Mouse (Mus musculus) lung, postnatal 0 days (tissue): Measurements from ENCODE around the gene Gm20388. TPM values are rescaled to one million over a fixed set of nuclear protein-coding genes. Genes with fewer than 3 reads are reported as not detected.

ENCODE experiments used
- ATAC-seq: fragments of 200-750 bp; cut with Nextera tagmentation; 2 replicates; pipeline ENCODE4 v1.8.0; 2017; ENCODE audit warnings: moderate library complexity
- DNase-seq: peaks from one replicate; pipeline ENCODE4 v3.0.0-alpha.2; 2016; ENCODE audit warnings: low spot score
- H3K27ac ChIP-seq: fragments of 300-500 bp; sonication (generic); 2 replicates; pipeline ENCODE4 v1.5.1; 2014; ENCODE audit warnings: antibody characterized with exemption, mild to moderate bottlenecking, low read length, mixed read lengths
- H3K27me3 ChIP-seq: fragments of 300-500 bp; sonication (generic); replicated peaks from 2 replicates; pipeline ENCODE4 v1.6.1; 2014; ENCODE audit warnings: low read length, mixed read lengths; ENCODE audit not compliant: insufficient read depth
- H3K36me3 ChIP-seq: fragments of 300-500 bp; sonication (generic); 2 replicates; pipeline ENCODE4 v1.6.1; 2014; ENCODE audit warnings: low read length, mixed read lengths; ENCODE audit not compliant: insufficient read depth
- H3K4me1 ChIP-seq: fragments of 300-500 bp; sonication (generic); 2 replicates; pipeline ENCODE4 v1.6.1; 2014; ENCODE audit warnings: antibody characterized with exemption, low read depth, low read length, mixed read lengths; ENCODE audit not compliant: insufficient read depth
- H3K4me2 ChIP-seq: fragments of 300-500 bp; sonication (generic); replicated peaks from 2 replicates; pipeline ENCODE4 v1.6.1; 2014; ENCODE audit warnings: low read depth, mild to moderate bottlenecking, low read length, moderate library complexity, mixed read lengths
- H3K4me3 ChIP-seq: fragments of 300-500 bp; sonication (generic); 2 replicates; pipeline ENCODE4 v1.5.1; 2014; ENCODE audit warnings: low read depth, low read length
- H3K9ac ChIP-seq: fragments of 300-500 bp; sonication (generic); replicated peaks from 2 replicates; pipeline ENCODE4 v1.6.1; 2014; ENCODE audit warnings: low read depth, mild to moderate bottlenecking
- H3K9me3 ChIP-seq: fragments of 300-500 bp; sonication (generic); 2 replicates; pipeline ENCODE4 v1.6.1; 2016; ENCODE audit warnings: low read length, mixed read lengths
- CTCF ChIP-seq: IDR thresholded peaks from 2 replicates; pipeline ENCODE4 v1.5.1; 2016; ENCODE audit warnings: antibody characterized with exemption, mild to moderate bottlenecking
- EP300 ChIP-seq: IDR thresholded peaks from 2 replicates; pipeline ENCODE4 v1.6.1; 2016; ENCODE audit warnings: antibody characterized with exemption, mild to moderate bottlenecking, control low read depth
- WGBS: fragments of 180-500 bp; shearing (Covaris S2); extraction: QIAGEN DNeasy Blood & Tissue Kit; methylation state at CpG from one replicate; pipeline ENCODE4 v1.1.7; 2014; 5-methylcytosine and 5-hydroxymethylcytosine counted together
- polyA plus RNA-seq: library from polyadenylated mRNA; unstranded; fragments of >200 nt; fragmentation: Nextera tagmentation; extraction: Ambion mirVana; gene quantifications from 2 replicates; pipeline ENCODE4 v1.2.1, GENCODE M21; 2015

Gene Gm20388
- polyA plus RNA-seq, 1 experiment from 2014 or later, result not detected

DNA sequence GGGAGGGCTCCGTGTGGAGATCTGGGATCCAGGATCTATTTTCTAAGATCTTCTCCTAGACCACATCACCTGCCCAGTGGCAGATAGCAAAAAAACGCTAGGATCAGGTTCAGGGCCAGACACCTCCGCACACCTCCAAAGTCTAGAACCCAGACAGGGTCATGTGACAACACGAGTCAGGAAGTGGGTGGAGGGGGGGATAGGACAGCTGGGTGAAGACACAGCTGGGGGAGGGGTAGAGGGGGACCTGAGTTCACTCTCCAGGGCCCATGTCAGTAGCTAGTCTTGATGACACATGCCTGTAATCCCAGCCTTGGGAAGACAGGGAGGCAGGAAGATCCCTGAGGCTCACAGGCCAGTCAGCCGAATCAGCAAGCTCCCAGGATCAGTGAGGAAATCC lies 1114.8 kb downstream of the Gm20388 start:
- H3K36me3 ChIP-seq, result no peaks in the 10 kb centered on the region
- H3K9ac ChIP-seq, result no peak overlapping the region
- no peak for TF ChIP-seq CTCF
- TF ChIP-seq EP300, result no peak
- DNase-seq, result no peak
- H3K9me3 ChIP-seq, result no peaks in the 10 kb centered on the region
- no peak overlapping the region for H3K4me3 ChIP-seq
- H3K27me3 ChIP-seq, result no peaks in the 10 kb centered on the region
- H3K4me1 ChIP-seq, result no peaks in the 10 kb centered on the region
- H3K27ac ChIP-seq, result no peak overlapping the region
- no peak overlapping the region for H3K4me2 ChIP-seq
- 67% methylated on average over 5 of the region's 5 CpGs for WGBS
- no peak for ATAC-seq

DNA sequence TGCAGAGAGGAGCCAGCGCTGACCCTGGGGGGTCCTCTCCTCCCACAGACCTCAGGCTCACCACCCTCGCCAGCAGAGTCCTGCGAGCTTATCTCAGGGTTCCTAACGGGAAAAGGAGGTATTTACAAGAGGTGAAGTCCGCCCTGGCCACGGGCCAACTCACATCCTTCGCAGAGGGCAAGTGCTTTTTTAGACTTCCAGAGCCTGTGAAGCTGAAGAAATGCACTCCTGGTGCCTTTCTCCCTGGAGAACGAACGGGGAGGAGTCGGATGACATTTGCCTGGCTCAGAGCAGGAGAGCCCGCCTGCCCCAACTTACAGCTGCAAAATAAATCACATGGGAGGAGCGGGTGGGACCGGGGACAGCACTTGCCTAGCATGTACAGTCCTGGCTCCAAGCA lies 1117.1 kb downstream of the Gm20388 start:
- H3K9ac ChIP-seq, result no peak overlapping the region
- H3K36me3 ChIP-seq, result no peaks in the 10 kb centered on the region
- H3K4me3 ChIP-seq, result no peak overlapping the region
- H3K27ac ChIP-seq, result no peak overlapping the region
- 6% methylated on average over 13 of the region's 13 CpGs for WGBS
- TF ChIP-seq EP300 (no peak), CTCF (no peak)
- H3K4me1 ChIP-seq, result no peaks in the 10 kb centered on the region
- H3K27me3 ChIP-seq, result no peaks in the 10 kb centered on the region; the same call in 1 of the 2 replicates
- ATAC-seq, result no peak
- DNase-seq, result peak; percentile 35
- H3K4me2 ChIP-seq, result no peak overlapping the region
- no peaks in the 10 kb centered on the region for H3K9me3 ChIP-seq

DNA sequence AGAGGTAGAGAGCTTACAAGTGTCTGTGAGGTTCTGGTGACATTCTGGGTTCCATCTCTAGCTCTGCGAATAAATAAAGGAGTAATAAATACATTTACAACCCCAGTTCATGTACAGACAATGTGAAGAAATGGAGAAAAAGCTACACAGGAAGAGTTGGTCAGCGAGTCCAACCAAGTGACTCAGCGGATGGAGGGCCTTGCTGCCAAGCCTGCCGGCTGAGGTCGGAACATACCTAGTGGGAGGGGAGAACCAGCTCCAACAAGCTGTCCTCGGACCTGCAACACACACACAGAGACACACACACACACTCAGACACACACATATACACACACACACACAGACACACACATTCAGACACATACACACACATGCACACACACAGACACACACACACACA lies 1118.4 kb downstream of the Gm20388 start:
- H3K27ac ChIP-seq, result no peak overlapping the region
- ATAC-seq (no peak), DNase-seq (no peak)
- WGBS, result 80% methylated on average over 6 of the region's 6 CpGs
- H3K9ac ChIP-seq, result no peak overlapping the region
- H3K27me3 ChIP-seq, result no peaks in the 10 kb centered on the region; the same call in 1 of the 2 replicates
- no peaks in the 10 kb centered on the region for H3K9me3 ChIP-seq
- no peak for TF ChIP-seq CTCF
- TF ChIP-seq EP300, result no peak
- no peak overlapping the region for H3K4me3 ChIP-seq
- H3K4me2 ChIP-seq, result no peak overlapping the region
- no peaks in the 10 kb centered on the region for H3K36me3 ChIP-seq
- H3K4me1 ChIP-seq, result no peaks in the 10 kb centered on the region

DNA sequence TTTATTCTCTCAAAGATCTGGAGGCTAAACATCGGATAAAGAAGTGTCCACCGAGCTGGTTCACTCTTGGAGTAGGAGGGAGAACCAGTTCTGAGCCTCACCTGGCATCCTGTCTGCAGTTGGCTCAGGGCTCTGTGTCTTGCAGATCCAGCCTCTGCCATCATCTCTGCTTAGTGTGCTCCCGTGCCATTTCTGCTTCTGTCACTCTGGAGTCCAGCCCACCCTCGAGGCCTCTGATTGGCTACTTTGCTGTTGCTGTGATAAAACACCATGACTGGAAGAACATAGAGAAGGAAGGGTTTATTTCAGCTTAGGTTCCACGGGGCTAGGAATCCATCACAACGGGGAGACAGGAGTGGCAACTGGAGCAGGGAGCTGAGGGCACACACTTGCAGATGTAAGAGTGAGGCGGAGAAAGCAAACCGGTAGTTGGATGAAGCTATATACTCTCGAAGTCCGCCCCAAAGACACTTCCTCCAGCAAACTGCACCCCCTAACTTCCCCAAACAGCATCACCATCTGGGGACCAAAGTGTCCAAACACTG lies 1119.9 kb downstream of the Gm20388 start:
- TF ChIP-seq EP300 (no peak), CTCF (no peak)
- H3K36me3 ChIP-seq, result no peaks in the 10 kb centered on the region
- 53% methylated on average over 10 of the region's 10 CpGs for WGBS
- H3K9ac ChIP-seq, result no peak overlapping the region
- ATAC-seq (no peak), DNase-seq (no peak)
- no peaks in the 10 kb centered on the region for H3K9me3 ChIP-seq
- H3K27ac ChIP-seq, result no peak overlapping the region
- H3K4me2 ChIP-seq, result no peak overlapping the region
- no peaks in the 10 kb centered on the region; the same call in 1 of the 2 replicates for H3K27me3 ChIP-seq
- no peak overlapping the region for H3K4me3 ChIP-seq
- H3K4me1 ChIP-seq, result no peaks in the 10 kb centered on the region

DNA sequence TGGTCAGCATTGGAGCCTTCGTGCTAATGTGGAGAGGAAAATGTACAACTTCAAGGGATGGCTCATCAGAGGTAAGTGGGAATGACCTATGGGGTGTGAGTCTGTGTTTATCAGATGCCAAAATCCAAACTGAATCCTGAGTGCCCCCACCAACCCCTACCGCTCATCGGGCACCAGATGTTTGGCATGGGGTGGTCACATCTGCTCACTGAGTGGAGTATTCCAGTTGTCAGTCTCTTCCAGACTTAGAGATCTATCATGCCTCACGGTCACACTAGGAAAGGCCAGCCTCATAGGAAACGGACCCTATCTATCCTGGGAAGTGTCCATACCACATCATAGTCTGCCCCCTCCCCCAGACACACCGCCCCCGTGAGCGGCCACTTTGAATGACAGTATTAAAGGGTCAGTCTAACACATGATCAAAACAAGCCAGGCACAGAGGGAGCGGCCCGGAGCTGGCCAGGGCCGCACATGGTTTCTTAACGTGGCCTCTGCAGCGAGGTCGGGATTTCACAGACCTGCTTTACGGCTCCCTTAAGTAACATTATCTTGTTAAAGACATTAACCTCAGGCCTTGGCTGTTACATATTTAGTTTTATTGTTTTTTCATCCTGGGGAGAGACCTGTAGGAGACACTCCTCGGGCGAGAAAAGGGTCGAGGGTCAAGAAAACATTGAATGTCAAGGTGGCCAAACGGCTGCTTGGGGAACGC lies 1122.8 kb downstream of the Gm20388 start:
- Histone ChIP-seq H3K9ac (no peak overlapping the region), H3K27me3 (no peaks in the 10 kb centered on the region; the same call in 1 of the 2 replicates), H3K9me3 (no peaks in the 10 kb centered on the region), H3K4me3 (no peak overlapping the region), H3K4me1 (no peaks in the 10 kb centered on the region), H3K27ac (no peak overlapping the region), H3K4me2 (no peak overlapping the region), H3K36me3 (no peaks in the 10 kb centered on the region)
- ATAC-seq, result no peak
- TF ChIP-seq CTCF (no peak), EP300 (no peak)
- WGBS, result 74% methylated on average over 20 of the region's 20 CpGs
- no peak for DNase-seq

DNA sequence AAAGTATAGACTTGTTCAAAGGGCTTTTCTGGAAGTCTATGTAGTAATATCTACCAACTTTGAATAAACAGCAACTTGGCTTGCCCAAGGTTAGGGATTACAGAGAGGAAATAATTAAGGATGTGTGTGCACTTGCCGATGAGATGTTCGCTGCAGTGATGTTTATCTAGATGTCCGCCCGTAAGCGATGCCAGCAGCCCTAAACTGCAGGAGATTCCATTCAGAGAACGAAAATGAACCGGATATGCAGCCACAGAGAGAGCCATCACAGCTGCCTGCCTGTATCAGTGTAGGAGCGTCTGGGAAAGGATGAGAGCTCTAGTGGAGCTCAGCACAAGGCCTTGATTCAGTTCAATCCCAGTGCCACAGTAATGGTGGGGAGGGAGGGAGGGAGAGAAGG lies 1125.0 kb downstream of the Gm20388 start:
- Histone ChIP-seq H3K36me3 (no peaks in the 10 kb centered on the region), H3K9me3 (no peaks in the 10 kb centered on the region), H3K4me1 (no peaks in the 10 kb centered on the region), H3K9ac (no peak overlapping the region), H3K27ac (no peak overlapping the region), H3K27me3 (no peaks in the 10 kb centered on the region; the same call in 1 of the 2 replicates), H3K4me3 (no peak overlapping the region), H3K4me2 (no peak overlapping the region)
- peak; percentile 73 for TF ChIP-seq EP300
- no peak for TF ChIP-seq CTCF
- ATAC-seq (peak; percentile 80), DNase-seq (peak; percentile 59)
- 43% methylated on average over 8 of the region's 8 CpGs for WGBS
